Mouse (Mus musculus) WW6 (cell line): ENCODE data around the gene Nosip.

Experiments
- DNase-seq: peaks from one replicate; pipeline ENCODE4 v3.0.0-alpha.2; 2013; ENCODE audit warnings: low read depth, low spot score

Gene Nosip

GRCm38 (mm10) chr7:45058607-45059571 lies 3.3 kb upstream of the Nosip start:
- DNase-seq: no peak

DNA sequence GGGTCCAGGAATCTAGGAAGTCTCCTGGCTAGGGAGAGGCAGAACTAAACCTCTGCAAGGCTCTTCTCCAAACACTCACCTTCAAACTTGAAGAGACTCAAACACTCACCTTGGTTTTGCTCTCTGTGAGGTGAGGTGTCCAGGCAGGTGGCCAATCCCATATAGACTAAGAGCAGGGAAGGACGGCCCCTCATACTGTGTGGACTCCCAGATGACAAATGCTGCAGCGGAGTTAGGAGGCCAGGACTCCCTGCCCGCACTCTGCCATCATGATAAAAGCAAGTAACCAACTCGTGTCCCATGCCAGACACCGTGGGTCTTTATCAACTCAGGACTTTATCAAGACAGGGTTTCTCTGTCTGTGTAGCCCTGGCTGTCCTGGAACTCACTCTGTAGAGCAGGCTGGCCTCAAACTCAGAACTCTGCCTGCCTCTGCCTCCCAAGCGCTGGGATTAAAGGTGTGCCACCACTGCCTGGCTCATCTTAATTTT lies 1.6 kb upstream of the Nosip start:
- DNase-seq: no peak

DNA sequence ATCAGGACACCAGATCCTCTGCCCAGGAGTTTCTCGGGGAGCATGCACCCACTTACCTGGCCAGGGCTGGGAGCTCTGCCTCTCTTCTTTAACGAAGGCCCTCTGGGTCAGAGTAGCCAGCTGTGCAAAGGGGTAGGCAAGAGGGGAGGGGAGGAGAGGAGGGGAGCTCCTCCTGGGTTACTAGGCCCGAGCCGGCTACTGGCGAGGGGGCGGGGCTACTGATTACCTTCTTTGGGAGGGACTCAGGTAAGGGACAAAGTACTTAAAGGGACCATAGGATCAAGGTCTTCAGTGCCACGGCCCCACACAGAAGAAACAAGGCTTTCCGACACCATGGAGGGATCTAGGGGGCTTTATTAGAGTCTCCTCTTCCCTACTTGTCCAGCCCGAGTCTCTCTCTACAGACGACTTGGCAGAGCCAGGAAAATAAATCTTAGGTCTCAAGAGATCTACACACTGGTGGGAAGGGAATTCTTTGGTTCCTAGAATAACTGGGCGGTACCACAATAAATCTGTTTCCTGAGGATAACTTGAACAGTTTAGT lies 625 bp upstream of the Nosip start:
- no peak for DNase-seq

- no peak for DNase-seq
These were observed 5.2 kb downstream of the Nosip start for GRCm38 (mm10) chr7:45067190-45067999.

GRCm38 (mm10) chr7:45068000-45068318 lies 5.7 kb downstream of the Nosip start:
- peak; percentile 76 for DNase-seq

DNA sequence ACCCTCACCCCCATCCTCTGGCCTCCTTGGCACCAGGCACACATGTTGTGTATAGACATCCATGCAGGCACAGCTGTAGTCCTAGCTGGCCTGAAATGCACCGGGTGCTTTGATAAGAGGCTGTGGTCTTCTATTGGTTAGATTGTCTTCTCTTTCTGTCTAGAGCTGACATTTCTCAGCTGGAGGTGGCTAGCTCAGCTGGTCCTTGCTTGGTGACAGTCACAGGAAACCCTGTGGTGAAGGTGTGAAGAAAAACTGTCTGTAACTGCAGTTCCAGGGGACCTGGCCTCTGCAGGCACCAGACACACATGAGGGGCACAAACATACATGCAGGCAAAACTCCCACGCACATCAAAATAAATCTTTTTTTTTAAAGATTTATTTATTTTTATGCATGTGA lies 7.4 kb downstream of the Nosip start:
- DNase-seq: no peak

DNA sequence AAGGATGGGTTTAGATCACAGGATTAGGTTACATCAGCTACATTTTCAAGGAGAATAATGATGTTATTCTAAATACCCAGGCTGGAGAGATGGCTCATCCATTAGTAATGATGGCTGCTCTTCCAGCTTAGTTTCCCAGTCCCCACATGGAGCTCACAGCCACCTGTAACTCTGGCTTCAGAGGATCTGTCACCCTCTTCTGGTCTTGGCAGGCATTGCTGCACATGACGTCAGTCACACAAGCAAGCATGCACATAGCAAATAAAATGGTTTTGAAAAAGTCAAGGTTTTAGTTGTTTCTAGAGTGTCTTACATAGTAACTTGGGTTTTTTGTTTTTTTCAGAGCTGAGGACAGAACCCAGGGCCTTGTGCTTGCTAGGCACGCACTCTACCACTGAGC lies 10.0 kb downstream of the Nosip start:
- no peak for DNase-seq

GRCm38 (mm10) chr7:45073171-45073707 lies 11.0 kb downstream of the Nosip start:
- DNase-seq: no peak

DNA sequence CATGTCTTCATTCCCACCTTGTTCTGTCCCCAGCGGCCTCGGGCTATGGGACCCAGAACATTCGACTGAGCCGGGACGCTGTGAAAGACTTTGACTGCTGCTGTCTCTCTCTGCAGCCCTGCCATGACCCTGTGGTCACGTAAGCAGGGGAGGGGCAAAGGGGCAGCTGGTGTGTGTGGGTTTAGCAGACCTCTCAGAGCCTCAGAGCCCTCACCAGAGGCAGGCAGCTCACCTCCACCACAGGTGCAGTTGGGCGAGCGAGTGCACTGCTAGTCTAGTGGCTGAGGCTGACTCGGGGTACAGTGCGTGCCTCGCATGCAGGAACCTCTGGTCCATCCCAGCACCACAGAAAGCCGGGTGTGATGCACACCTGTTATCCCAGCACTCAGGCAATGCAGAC lies 11.7 kb downstream of the Nosip start:
- no peak for DNase-seq

- no peak for DNase-seq
These were observed 13.2 kb downstream of the Nosip start for GRCm38 (mm10) chr7:45075405-45075804.

GRCm38 (mm10) chr7:45076501-45076900 lies 14.3 kb downstream of the Nosip start:
- no peak for DNase-seq

GRCm38 (mm10) chr7:45077322-45077721 lies 15.1 kb downstream of the Nosip start:
- DNase-seq: no peak

DNA sequence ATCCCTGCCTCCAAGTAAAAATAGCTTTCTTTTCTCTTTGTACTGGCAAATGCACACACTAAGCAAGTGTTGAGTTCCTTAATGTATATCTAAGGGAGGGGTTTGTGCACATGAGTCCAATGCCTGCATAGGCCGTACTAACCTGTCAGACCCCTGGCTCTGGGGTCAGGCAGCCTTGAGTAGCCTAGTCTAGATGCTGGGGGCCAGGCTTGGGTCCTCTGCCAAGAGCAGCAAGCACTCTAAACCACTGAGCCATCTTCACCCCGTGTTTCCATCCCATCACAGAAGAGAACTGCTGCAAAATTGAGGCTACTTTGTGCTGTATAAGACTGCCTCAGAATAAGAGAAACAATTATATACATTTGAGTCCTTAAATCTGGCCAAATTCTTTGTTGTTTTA lies 15.6 kb downstream of the Nosip start:
- DNase-seq: no peak

GRCm38 (mm10) chr7:45078513-45078912 lies 16.3 kb downstream of the Nosip start:
- no peak for DNase-seq

GRCm38 (mm10) chr7:45079856-45080255 lies 17.6 kb downstream of the Nosip start:
- no peak for DNase-seq

- DNase-seq: no peak
These were observed 18.8 kb downstream of the Nosip start for GRCm38 (mm10) chr7:45081016-45081415.

DNA sequence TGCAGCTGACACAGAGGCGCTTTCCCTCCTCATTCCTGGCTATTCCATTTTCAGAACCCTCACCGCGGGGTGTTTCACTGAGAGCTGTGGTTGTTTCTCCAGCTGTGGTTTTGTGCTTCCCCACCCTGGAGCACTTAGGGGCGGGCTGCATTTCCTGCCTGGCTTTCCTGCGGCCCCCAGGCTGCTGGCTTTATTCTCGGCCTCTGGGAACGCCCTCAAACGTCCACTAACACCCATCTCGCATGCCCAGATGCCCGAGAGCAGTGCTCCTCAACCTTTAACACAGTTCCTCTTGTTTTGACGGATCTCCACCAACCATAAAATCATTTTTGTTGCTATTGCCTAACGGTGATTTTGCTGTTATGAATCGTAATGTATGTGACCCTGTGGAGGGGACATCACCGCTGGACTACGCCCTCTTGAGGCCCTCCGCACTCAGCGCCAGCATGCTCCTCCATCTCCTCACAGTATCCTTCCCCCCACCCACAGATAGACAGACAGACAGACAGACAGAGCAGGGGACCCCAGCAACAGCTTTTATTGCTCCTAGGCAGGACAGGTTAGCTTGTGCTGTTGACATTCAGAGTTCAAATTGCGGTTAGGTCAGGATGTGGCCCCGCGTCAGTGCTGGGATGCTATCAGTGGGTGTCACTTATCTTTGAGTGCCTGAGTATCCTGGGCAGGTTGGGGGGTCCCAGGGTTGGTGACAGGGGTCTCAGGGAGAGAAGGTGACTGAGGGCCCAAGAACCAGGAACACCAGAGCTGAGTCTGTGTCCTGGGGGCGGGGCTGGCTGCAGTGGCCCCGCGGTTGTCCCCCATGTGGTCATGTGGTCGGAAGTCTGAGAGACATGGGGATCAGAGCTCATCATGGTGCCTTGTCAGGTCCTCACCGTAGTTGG lies 20.4 kb downstream of the Nosip start:
- DNase-seq: no peak

GRCm38 (mm10) chr7:45083300-45083890 lies 21.2 kb downstream of the Nosip start:
- DNase-seq: no peak

- no peak for DNase-seq
These were observed 23.9 kb downstream of the Nosip start for GRCm38 (mm10) chr7:45086084-45086483.

GRCm38 (mm10) chr7:45088597-45088996 lies 26.4 kb downstream of the Nosip start:
- no peak for DNase-seq
